Mouse (Mus musculus) testis, adult 2 months (tissue): ENCODE results near the gene Tex14. TPM values are rescaled to one million over a fixed set of nuclear protein-coding genes. Genes with fewer than 3 reads are reported as not detected.
"Not testable (repeated sequence)": the region's sequence is repeated elsewhere in the genome, so short reads cannot be mapped to it uniquely, and the experiment has no call there.

Experiments used
- H3K27ac ChIP-seq: fragments of 200-500 bp; 2 replicates; pipeline ENCODE4 v1.5.1; 2012; ENCODE audit warnings: low read depth, low read length; ENCODE audit not compliant: control insufficient read depth, insufficient read depth
- H3K27me3 ChIP-seq: fragments of 200-500 bp; 2 replicates; pipeline ENCODE4 v1.6.1; 2012; ENCODE audit warnings: mild to moderate bottlenecking, low read length, moderate library complexity; ENCODE audit not compliant: control insufficient read depth, insufficient read depth
- H3K36me3 ChIP-seq: fragments of 200-500 bp; 2 replicates; pipeline ENCODE4 v1.6.1; 2012; ENCODE audit warnings: mild to moderate bottlenecking, low read length; ENCODE audit not compliant: control insufficient read depth, insufficient read depth
- H3K4me1 ChIP-seq: fragments of 200-500 bp; 2 replicates; pipeline ENCODE4 v1.6.1; 2012; ENCODE audit warnings: low read length; ENCODE audit not compliant: control insufficient read depth, insufficient read depth
- H3K4me3 ChIP-seq: fragments of 200-500 bp; 2 replicates; pipeline ENCODE4 v1.5.1; 2012; ENCODE audit warnings: low read depth, mild to moderate bottlenecking, low read length, moderate library complexity, mixed read lengths; ENCODE audit not compliant: control insufficient read depth
- CTCF ChIP-seq: fragments of 200-500 bp; IDR thresholded peaks from 2 replicates; pipeline ENCODE4 v1.5.1; 2012; ENCODE audit warnings: low read depth, mild to moderate bottlenecking, inconsistent platforms, low read length, moderate library complexity; ENCODE audit not compliant: control insufficient read depth, insufficient read depth, insufficient replicate concordance
- POLR2A ChIP-seq: fragments of 200-500 bp; IDR thresholded peaks from 2 replicates; pipeline ENCODE4 v1.6.1; 2012; ENCODE audit warnings: low read depth, mild to moderate bottlenecking, inconsistent platforms, low read length, moderate library complexity; ENCODE audit not compliant: control insufficient read depth
- polyA plus RNA-seq: library from polyadenylated mRNA; depleted of rRNA; stranded (reverse); fragments of >200 nt; gene quantifications from 2 replicates; pipeline ENCODE4 v1.2.3, GENCODE M21; 2012

Gene Tex14
- polyA plus RNA-seq, 1 experiment, result 28.4 TPM

- not testable (repeated sequence) for H3K27me3 ChIP-seq, H3K36me3 ChIP-seq
- Histone ChIP-seq H3K27ac (peak overlapping the region; percentile 71), H3K4me1 (peaks cover 10% of the 10 kb centered on the region), H3K4me3 (peak overlapping the region; percentile 88)
- TF ChIP-seq POLR2A, result 0 out of 2 replicates have a peak, but pooled peaks have one; percentile 44
Measured at GRCm38 (mm10) chr11:87470807-87471698, 66.2 kb downstream of the Tex14 start.

DNA sequence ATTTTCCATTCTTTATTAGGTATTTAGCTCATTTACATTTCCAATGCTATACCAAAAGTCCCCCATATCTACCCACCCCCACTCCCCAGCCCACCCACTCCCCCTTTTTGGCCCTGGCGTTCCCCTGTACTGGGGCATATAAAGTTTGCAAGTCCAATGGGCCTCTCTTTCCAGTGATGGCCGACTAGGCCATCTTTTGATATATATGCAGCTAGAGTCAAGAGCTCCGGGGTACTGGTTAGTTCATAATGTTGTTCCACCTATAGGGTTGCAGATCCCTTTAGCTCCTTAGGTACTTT lies 66.8 kb downstream of the Tex14 start:
- H3K36me3 ChIP-seq, H3K27ac ChIP-seq, H3K4me3 ChIP-seq, H3K27me3 ChIP-seq: not testable (repeated sequence)
- peaks cover 10% of the 10 kb centered on the region for H3K4me1 ChIP-seq

- not testable (repeated sequence) for H3K27me3 ChIP-seq, H3K27ac ChIP-seq, H3K36me3 ChIP-seq, H3K4me3 ChIP-seq
- H3K4me1 ChIP-seq, result peaks cover 10% of the 10 kb centered on the region
Measured at GRCm38 (mm10) chr11:87472058-87472457, 67.2 kb downstream of the Tex14 start.

GRCm38 (mm10) chr11:87479172-87479571 lies 74.3 kb downstream of the Tex14 start:
- not testable (repeated sequence) for H3K27me3 ChIP-seq, H3K4me1 ChIP-seq, H3K4me3 ChIP-seq, H3K36me3 ChIP-seq, H3K27ac ChIP-seq

- TF ChIP-seq POLR2A (no peak), CTCF (no peak)
- Histone ChIP-seq H3K27me3 (no peaks in the 10 kb centered on the region), H3K4me1 (no peaks in the 10 kb centered on the region), H3K4me3 (no peak overlapping the region), H3K36me3 (no peaks in the 10 kb centered on the region), H3K27ac (no peak overlapping the region)
Measured at GRCm38 (mm10) chr11:87483796-87484326, 79.0 kb downstream of the Tex14 start.

DNA sequence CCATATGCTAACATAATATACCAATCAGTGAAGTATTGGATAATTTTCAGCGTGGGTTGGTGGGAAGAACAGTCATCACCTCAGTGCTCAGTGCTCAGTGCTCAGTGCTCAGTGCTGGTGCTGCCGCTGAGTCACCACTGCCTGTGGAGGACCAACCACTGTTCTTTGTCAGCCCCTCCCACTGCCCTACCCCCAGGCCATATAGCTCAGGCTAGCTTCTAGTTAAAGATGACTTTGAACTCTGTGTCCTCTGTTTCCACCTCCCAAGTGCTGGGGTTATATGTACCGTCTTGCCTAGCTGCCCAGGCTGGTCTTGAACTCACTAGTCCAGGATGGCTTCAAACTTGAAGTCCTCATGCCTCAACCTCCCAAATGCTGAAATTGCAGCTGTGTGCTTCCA lies 84.1 kb downstream of the Tex14 start:
- no peak overlapping the region for H3K4me3 ChIP-seq
- H3K4me1 ChIP-seq, result no peaks in the 10 kb centered on the region
- no peaks in the 10 kb centered on the region; the same call in 1 of the 2 replicates for H3K36me3 ChIP-seq
- no peak overlapping the region for H3K27ac ChIP-seq
- H3K27me3 ChIP-seq, result no peaks in the 10 kb centered on the region
- no peak for TF ChIP-seq POLR2A

- TF ChIP-seq POLR2A (no peak), CTCF (no peak)
- Histone ChIP-seq H3K36me3 (peaks cover 2% of the 10 kb centered on the region), H3K4me1 (no peaks in the 10 kb centered on the region), H3K27ac (no peak overlapping the region), H3K27me3 (no peaks in the 10 kb centered on the region), H3K4me3 (no peak overlapping the region)
Measured at GRCm38 (mm10) chr11:87504690-87505214, 99.9 kb downstream of the Tex14 start.

DNA sequence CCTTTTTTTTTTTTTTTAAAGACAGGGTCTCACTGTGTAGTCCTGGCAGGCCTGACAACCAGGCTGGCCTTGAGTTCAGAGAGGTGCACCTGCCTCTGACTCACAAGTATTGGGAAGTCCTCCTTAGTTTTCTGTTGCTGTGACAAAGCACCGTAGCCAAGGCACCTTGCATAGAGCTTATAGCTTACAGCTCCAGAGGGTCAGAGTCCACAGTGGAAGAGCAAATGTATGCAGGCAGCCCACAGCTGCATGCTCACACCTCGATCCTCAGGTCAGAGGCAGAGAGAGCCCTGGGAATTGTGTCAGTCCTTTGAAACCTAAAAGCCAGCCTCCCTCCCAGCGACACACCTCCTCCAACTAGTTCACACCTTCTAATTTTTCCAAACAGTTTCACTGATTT lies 101.6 kb downstream of the Tex14 start:
- TF ChIP-seq CTCF, result no peak
- TF ChIP-seq POLR2A, result no peak
- no peaks in the 10 kb centered on the region for H3K4me1 ChIP-seq
- peaks cover 2% of the 10 kb centered on the region for H3K36me3 ChIP-seq
- no peaks in the 10 kb centered on the region for H3K27me3 ChIP-seq
- H3K4me3 ChIP-seq, result no peak overlapping the region
- H3K27ac ChIP-seq, result no peak overlapping the region
